Mouse (Mus musculus) gastrocnemius, postnatal 14 days (tissue): ENCODE results near the gene Rtn4ip1. TPM values are rescaled to one million over a fixed set of nuclear protein-coding genes. Genes with fewer than 3 reads are reported as not detected.

Source experiments
- DNase-seq: peaks from one replicate; pipeline ENCODE4 v3.0.0; 2021; ENCODE audit warnings: mixed read lengths
- intact Hi-C: fragments of 180-260 bp; cut with DNase I; formaldehyde crosslinking; loops from one replicate; pipeline ENCODE4 v1.15.1; 2025; ENCODE audit warnings: low total_unique reads
- total RNA-seq, 2 experiments: library from RNA; stranded (reverse); gene quantifications; 2 replicates each; pipeline ENCODE4 v1.2.3; 2021

The Rtn4ip1 gene
- total RNA-seq, 2 experiments from 2014 or later, result 19.5 to 25.1 TPM

GRCm38 (mm10) chr10:43998023-43998422 is 96.4 kb downstream of the Rtn4ip1 start:
- DNase-seq, result no peak
- intact Hi-C loops, result no loop called here

DNA sequence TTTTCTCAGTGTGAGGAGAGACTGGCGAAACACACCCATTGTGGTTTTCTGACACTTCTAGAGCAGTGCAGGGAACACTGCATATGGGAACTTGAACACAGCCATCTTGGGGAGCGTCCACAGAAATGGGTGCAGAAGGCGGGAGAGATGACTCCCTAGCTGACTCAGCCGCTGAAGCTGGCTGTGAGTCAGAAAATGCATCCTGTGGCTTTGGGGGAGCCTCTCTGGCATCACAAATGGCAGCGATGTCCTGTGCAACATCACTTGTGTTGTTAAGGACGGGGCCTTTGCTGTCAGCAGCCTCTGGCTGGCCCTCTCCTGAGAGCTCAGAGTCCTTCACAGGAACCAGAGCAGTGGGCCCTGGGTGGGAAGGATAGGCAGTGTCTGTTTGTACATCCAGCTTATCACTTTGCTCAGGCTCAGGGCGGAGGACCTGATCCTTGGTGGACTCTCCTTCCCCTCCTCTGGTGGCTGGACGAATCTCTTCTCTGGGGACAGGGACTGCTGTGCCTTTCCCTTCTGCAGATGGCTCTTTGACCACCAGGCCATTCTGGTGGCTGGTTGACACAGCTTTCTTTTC is 97.0 kb downstream of the Rtn4ip1 start:
- intact Hi-C loops, result no loop called here

GRCm38 (mm10) chr10:44000156-44000865 is 98.7 kb downstream of the Rtn4ip1 start:
- intact Hi-C loops, result no loop called here
- DNase-seq, result no peak

More for the DNA sequence above, 97.0 kb downstream of the Rtn4ip1 start:
- no peak for DNase-seq

GRCm38 (mm10) chr10:44002004-44002940 is 100.7 kb downstream of the Rtn4ip1 start:
- intact Hi-C loops, result no loop called here
- DNase-seq, result no peak

- intact Hi-C loops, result no loop called here
- no peak for DNase-seq
Measured at GRCm38 (mm10) chr10:44002995-44003524, 101.5 kb downstream of the Rtn4ip1 start.

GRCm38 (mm10) chr10:44003551-44004151 is 102.0 kb downstream of the Rtn4ip1 start:
- intact Hi-C loops, result no loop called here

DNA sequence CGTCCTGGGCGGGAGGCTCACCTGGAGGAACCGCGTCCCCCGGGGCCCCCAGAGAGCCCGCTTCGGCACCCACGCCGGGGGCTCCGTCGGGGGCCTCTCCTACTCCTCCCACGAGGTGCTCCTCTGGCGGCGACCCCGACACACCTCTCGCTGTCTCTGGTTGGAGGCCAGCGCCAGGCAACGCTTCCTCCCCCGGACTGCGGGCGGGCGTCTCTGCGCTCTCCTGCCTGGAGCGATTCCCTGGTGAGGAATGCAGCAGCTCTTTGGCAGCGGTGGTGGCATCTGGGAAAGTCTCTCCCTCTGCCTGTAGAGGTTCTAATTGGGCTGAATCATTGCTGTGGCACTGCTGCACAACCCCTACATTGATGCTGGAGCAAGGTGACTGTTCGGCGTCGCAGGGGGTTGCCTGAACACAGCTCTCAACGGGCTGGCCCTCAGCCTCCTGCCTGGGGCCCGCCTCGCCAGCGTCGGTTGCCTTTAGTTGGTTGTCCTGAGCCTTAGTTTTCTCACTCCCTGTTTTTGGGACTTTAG is 102.7 kb downstream of the Rtn4ip1 start:
- intact Hi-C loops, result no loop called here

More at GRCm38 (mm10) chr10:44003551-44004151, 102.0 kb downstream of the Rtn4ip1 start:
- DNase-seq, result peak; percentile 57

DNA sequence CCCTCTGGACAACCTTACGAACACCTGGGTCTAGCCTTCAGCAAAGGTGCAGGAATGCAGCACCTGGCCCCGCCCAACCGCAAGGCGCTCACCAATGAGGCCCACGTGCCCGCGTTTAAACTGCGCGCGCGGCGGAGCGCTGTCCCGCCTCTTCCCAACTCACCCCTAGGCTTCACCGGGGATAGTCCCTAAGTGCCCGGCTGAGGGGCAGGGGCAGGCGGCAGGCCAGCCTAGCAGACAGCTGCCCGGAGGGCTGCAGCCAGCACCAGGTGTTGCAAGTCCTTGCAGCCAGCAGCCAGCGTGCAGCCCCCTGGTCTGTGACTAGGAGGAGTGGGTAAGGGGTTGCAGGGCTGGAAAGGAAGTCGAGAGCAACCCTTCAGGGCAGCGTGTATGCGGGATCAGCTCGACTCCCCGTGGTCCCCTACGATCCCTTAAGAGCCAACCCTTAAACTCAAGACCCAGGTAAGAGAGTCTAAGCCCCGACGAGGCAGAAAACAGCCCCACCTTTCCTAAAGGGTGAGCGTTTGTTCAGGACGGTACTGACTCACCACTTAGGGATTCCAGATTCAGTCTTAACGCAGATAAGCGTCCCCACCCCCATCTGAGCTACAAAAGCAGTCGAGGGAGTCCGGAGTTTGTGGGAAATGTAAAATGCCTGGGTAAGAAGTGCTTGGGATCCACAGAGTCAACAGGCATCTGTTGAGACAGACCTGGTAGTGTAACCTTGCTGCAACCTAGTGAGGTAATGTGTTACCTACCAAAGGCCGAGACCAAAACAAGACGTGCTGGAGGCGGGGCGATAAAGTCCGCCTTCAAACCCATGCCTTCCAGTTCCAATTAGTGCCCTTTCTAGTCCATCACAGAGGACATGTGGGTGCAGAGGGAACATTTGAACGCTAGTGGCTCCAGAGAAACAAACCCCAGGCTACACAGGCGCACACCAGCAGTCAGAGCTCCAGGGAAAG is 104.4 kb downstream of the Rtn4ip1 start:
- no peak for DNase-seq
- intact Hi-C loops, result no loop called here

More for the DNA sequence above, 102.7 kb downstream of the Rtn4ip1 start:
- DNase-seq, result peak; percentile 27

Other genes starting within 250 kb of the Rtn4ip1 start
- gene Qrsl1, start 62 bp upstream of the Rtn4ip1 start, total RNA-seq, result 10 to 100 TPM; 10.9 to 11.6 TPM
- gene Crybg1, start 247.0 kb downstream of the Rtn4ip1 start, total RNA-seq, result 1 to 10 TPM; 1.6 TPM